Mouse (Mus musculus): ENCODE measurements around the gene Mroh3. TPM values are rescaled to one million over a fixed set of nuclear protein-coding genes. Genes with fewer than 3 reads are reported as not detected.

The Mroh3 gene
- polyA plus RNA-seq, 1 experiment from 2014 or later, result not detected

GRCm38 (mm10) chr1:136175183-136175582 is 37.4 kb downstream of the Mroh3 start:
- Histone ChIP-seq H3K9ac (ENCODE audit: low read length) (no peak overlapping the region), H3K9me3 (ENCODE audit: control insufficient read depth, low read length) (no peaks in the 10 kb centered on the region), H3K27me3 (ENCODE audit: control insufficient read depth, insufficient read depth, low read length) (no peaks in the 10 kb centered on the region), H3K36me3 (ENCODE audit: control insufficient read depth, insufficient read depth, low read length) (peaks cover 8% of the 10 kb centered on the region), H3K4me3 (ENCODE audit: low read depth, low read length) (no peak overlapping the region), H3K4me1 (ENCODE audit: control insufficient read depth, insufficient read depth, low read length) (peaks cover 10% of the 10 kb centered on the region), H3K27ac (ENCODE audit: low read depth, low read length) (no peak overlapping the region), H3K4me2 (ENCODE audit: low read depth) (no peak overlapping the region)
- ATAC-seq (ENCODE audit: insufficient read depth, low FRiP score, low TSS enrichment) (no peak), DNase-seq (ENCODE audit: low spot score) (peak; percentile 46)
- 38% methylated on average over 6 of the region's 6 CpGs for WGBS

- Histone ChIP-seq H3K27ac (ENCODE audit: low read depth, low read length) (no peak overlapping the region), H3K36me3 (ENCODE audit: control insufficient read depth, insufficient read depth, low read length) (peaks cover 8% of the 10 kb centered on the region)
- ATAC-seq (ENCODE audit: insufficient read depth, low FRiP score, low TSS enrichment), result no peak
Observed at GRCm38 (mm10) chr1:136174101-136174606, 38.5 kb downstream of the Mroh3 start.

GRCm38 (mm10) chr1:136172696-136173095 is 39.9 kb downstream of the Mroh3 start:
- 60% methylated on average over 12 of the region's 12 CpGs for WGBS
- no peak overlapping the region for H3K9ac ChIP-seq (ENCODE audit: low read length)
- no peaks in the 10 kb centered on the region for H3K9me3 ChIP-seq (ENCODE audit: control insufficient read depth, low read length)
- no peak overlapping the region for H3K27ac ChIP-seq (ENCODE audit: low read depth, low read length)
- DNase-seq (ENCODE audit: low spot score) (no peak), ATAC-seq (ENCODE audit: insufficient read depth, low FRiP score, low TSS enrichment) (no peak)
- H3K4me1 ChIP-seq (ENCODE audit: control insufficient read depth, insufficient read depth, low read length), result peaks cover 10% of the 10 kb centered on the region
- H3K36me3 ChIP-seq (ENCODE audit: control insufficient read depth, insufficient read depth, low read length), result peaks cover 8% of the 10 kb centered on the region
- no peak overlapping the region for H3K4me2 ChIP-seq (ENCODE audit: low read depth)
- H3K27me3 ChIP-seq (ENCODE audit: control insufficient read depth, insufficient read depth, low read length), result no peaks in the 10 kb centered on the region
- H3K4me3 ChIP-seq (ENCODE audit: low read depth, low read length), result no peak overlapping the region

More at GRCm38 (mm10) chr1:136174101-136174606, 38.5 kb downstream of the Mroh3 start:
- no peak overlapping the region for H3K4me3 ChIP-seq (ENCODE audit: low read depth, low read length)
- H3K27me3 ChIP-seq (ENCODE audit: control insufficient read depth, insufficient read depth, low read length), result no peaks in the 10 kb centered on the region
- H3K4me2 ChIP-seq (ENCODE audit: low read depth), result no peak overlapping the region; the same call in 1 of the 2 replicates
- DNase-seq (ENCODE audit: low spot score), result no peak
- H3K9me3 ChIP-seq (ENCODE audit: control insufficient read depth, low read length), result no peaks in the 10 kb centered on the region
- 15% methylated on average over 13 of the region's 13 CpGs for WGBS
- no peak overlapping the region for H3K9ac ChIP-seq (ENCODE audit: low read length)
- H3K4me1 ChIP-seq (ENCODE audit: control insufficient read depth, insufficient read depth, low read length), result peaks cover 10% of the 10 kb centered on the region

GRCm38 (mm10) chr1:136170109-136170508 is 42.5 kb downstream of the Mroh3 start:
- no peak overlapping the region for H3K27ac ChIP-seq (ENCODE audit: low read depth, low read length)
- no peak overlapping the region for H3K4me3 ChIP-seq (ENCODE audit: low read depth, low read length)
- H3K9ac ChIP-seq (ENCODE audit: low read length), result no peak overlapping the region
- 6% methylated on average over 5 of the region's 5 CpGs for WGBS
- peaks cover 5% of the 10 kb centered on the region for H3K36me3 ChIP-seq (ENCODE audit: control insufficient read depth, insufficient read depth, low read length)
- H3K4me2 ChIP-seq (ENCODE audit: low read depth), result no peak overlapping the region
- H3K9me3 ChIP-seq (ENCODE audit: control insufficient read depth, low read length), result no peaks in the 10 kb centered on the region
- ATAC-seq (ENCODE audit: insufficient read depth, low FRiP score, low TSS enrichment) (peak; percentile 73), DNase-seq (ENCODE audit: low spot score) (peak; percentile 83)
- H3K27me3 ChIP-seq (ENCODE audit: control insufficient read depth, insufficient read depth, low read length), result no peaks in the 10 kb centered on the region
- H3K4me1 ChIP-seq (ENCODE audit: control insufficient read depth, insufficient read depth, low read length), result peaks cover 10% of the 10 kb centered on the region

GRCm38 (mm10) chr1:136167657-136168056 is 45.0 kb downstream of the Mroh3 start:
- no peaks in the 10 kb centered on the region for H3K27me3 ChIP-seq (ENCODE audit: control insufficient read depth, insufficient read depth, low read length)
- no peak overlapping the region for H3K27ac ChIP-seq (ENCODE audit: low read depth, low read length)
- H3K4me2 ChIP-seq (ENCODE audit: low read depth), result no peak overlapping the region
- H3K9ac ChIP-seq (ENCODE audit: low read length), result no peak overlapping the region
- ATAC-seq (ENCODE audit: insufficient read depth, low FRiP score, low TSS enrichment) (no peak), DNase-seq (ENCODE audit: low spot score) (no peak)
- no peak overlapping the region for H3K4me3 ChIP-seq (ENCODE audit: low read depth, low read length)
- 70% methylated on average over 8 of the region's 8 CpGs for WGBS
- H3K4me1 ChIP-seq (ENCODE audit: control insufficient read depth, insufficient read depth, low read length), result no peaks in the 10 kb centered on the region
- no peaks in the 10 kb centered on the region for H3K9me3 ChIP-seq (ENCODE audit: control insufficient read depth, low read length)
- H3K36me3 ChIP-seq (ENCODE audit: control insufficient read depth, insufficient read depth, low read length), result peaks cover 7% of the 10 kb centered on the region

- 46% methylated on average over 2 of the region's 2 CpGs for WGBS
- Histone ChIP-seq H3K36me3 (ENCODE audit: control insufficient read depth, insufficient read depth, low read length) (peaks cover 3% of the 10 kb centered on the region; the same call in 1 of the 2 replicates), H3K9me3 (ENCODE audit: control insufficient read depth, low read length) (no peaks in the 10 kb centered on the region), H3K27me3 (ENCODE audit: control insufficient read depth, insufficient read depth, low read length) (no peaks in the 10 kb centered on the region), H3K4me3 (ENCODE audit: low read depth, low read length) (no peak overlapping the region), H3K4me1 (ENCODE audit: control insufficient read depth, insufficient read depth, low read length) (no peaks in the 10 kb centered on the region), H3K4me2 (ENCODE audit: low read depth) (no peak overlapping the region), H3K9ac (ENCODE audit: low read length) (no peak overlapping the region), H3K27ac (ENCODE audit: low read depth, low read length) (no peak overlapping the region)
- no peak for DNase-seq (ENCODE audit: low spot score)
- ATAC-seq (ENCODE audit: insufficient read depth, low FRiP score, low TSS enrichment), result no peak
Observed at GRCm38 (mm10) chr1:136165436-136165835, 47.2 kb downstream of the Mroh3 start.

GRCm38 (mm10) chr1:136161333-136161921 is 51.2 kb downstream of the Mroh3 start:
- 93% methylated on average over 7 of the region's 7 CpGs for WGBS
- DNase-seq (ENCODE audit: low spot score) (no peak), ATAC-seq (ENCODE audit: insufficient read depth, low FRiP score, low TSS enrichment) (no peak)
- H3K27ac ChIP-seq (ENCODE audit: low read depth, low read length), result no peak overlapping the region
- no peaks in the 10 kb centered on the region for H3K9me3 ChIP-seq (ENCODE audit: control insufficient read depth, low read length)
- H3K4me3 ChIP-seq (ENCODE audit: low read depth, low read length), result no peak overlapping the region
- H3K36me3 ChIP-seq (ENCODE audit: control insufficient read depth, insufficient read depth, low read length), result peaks cover 14% of the 10 kb centered on the region
- no peaks in the 10 kb centered on the region for H3K4me1 ChIP-seq (ENCODE audit: control insufficient read depth, insufficient read depth, low read length)
- H3K9ac ChIP-seq (ENCODE audit: low read length), result no peak overlapping the region
- no peak overlapping the region for H3K4me2 ChIP-seq (ENCODE audit: low read depth)
- H3K27me3 ChIP-seq (ENCODE audit: control insufficient read depth, insufficient read depth, low read length), result no peaks in the 10 kb centered on the region

- Histone ChIP-seq H3K9ac (ENCODE audit: low read length) (no peak overlapping the region), H3K4me2 (ENCODE audit: low read depth) (no peak overlapping the region), H3K27ac (ENCODE audit: low read depth, low read length) (no peak overlapping the region), H3K4me1 (ENCODE audit: control insufficient read depth, insufficient read depth, low read length) (no peaks in the 10 kb centered on the region), H3K4me3 (ENCODE audit: low read depth, low read length) (no peak overlapping the region), H3K27me3 (ENCODE audit: control insufficient read depth, insufficient read depth, low read length) (no peaks in the 10 kb centered on the region), H3K36me3 (ENCODE audit: control insufficient read depth, insufficient read depth, low read length) (peaks cover 14% of the 10 kb centered on the region), H3K9me3 (ENCODE audit: control insufficient read depth, low read length) (no peaks in the 10 kb centered on the region)
- DNase-seq (ENCODE audit: low spot score), result no peak
- WGBS, result 92% methylated on average over 6 of the region's 6 CpGs
- no peak for ATAC-seq (ENCODE audit: insufficient read depth, low FRiP score, low TSS enrichment)
Observed at GRCm38 (mm10) chr1:136160930-136161329, 51.7 kb downstream of the Mroh3 start.

GRCm38 (mm10) chr1:136160297-136160696 is 52.3 kb downstream of the Mroh3 start:
- Histone ChIP-seq H3K4me3 (ENCODE audit: low read depth, low read length) (no peak overlapping the region), H3K4me2 (ENCODE audit: low read depth) (no peak overlapping the region), H3K27ac (ENCODE audit: low read depth, low read length) (no peak overlapping the region), H3K9ac (ENCODE audit: low read length) (no peak overlapping the region), H3K36me3 (ENCODE audit: control insufficient read depth, insufficient read depth, low read length) (peaks cover 14% of the 10 kb centered on the region), H3K9me3 (ENCODE audit: control insufficient read depth, low read length) (no peaks in the 10 kb centered on the region), H3K27me3 (ENCODE audit: control insufficient read depth, insufficient read depth, low read length) (no peaks in the 10 kb centered on the region), H3K4me1 (ENCODE audit: control insufficient read depth, insufficient read depth, low read length) (no peaks in the 10 kb centered on the region)
- WGBS, result 96% methylated on average over 12 of the region's 12 CpGs
- DNase-seq (ENCODE audit: low spot score) (no peak), ATAC-seq (ENCODE audit: insufficient read depth, low FRiP score, low TSS enrichment) (no peak)

Measured in neural tube, embryonic 11.5 days (tissue).